Mouse (Mus musculus) lung, embryonic 16.5 days (tissue): ENCODE measurements around the gene Riox1. TPM values are rescaled to one million over a fixed set of nuclear protein-coding genes. Genes with fewer than 3 reads are reported as not detected.

ENCODE experiments used
- ATAC-seq: fragments of 200-750 bp; cut with Nextera tagmentation; 2 replicates; pipeline ENCODE4 v1.8.0; 2017; ENCODE audit warnings: low read depth, mild to moderate bottlenecking, moderate library complexity
- H3K27ac ChIP-seq: fragments of 300-500 bp; sonication (generic); 2 replicates; pipeline ENCODE4 v1.5.1; 2014; ENCODE audit warnings: mild to moderate bottlenecking, control low read depth, low read length
- H3K27me3 ChIP-seq: fragments of 300-500 bp; sonication (generic); 2 replicates; pipeline ENCODE4 v1.6.1; 2014; ENCODE audit warnings: low read depth, low read length, mixed read lengths; ENCODE audit not compliant: control insufficient read depth, insufficient read depth
- H3K36me3 ChIP-seq: fragments of 300-500 bp; sonication (generic); 2 replicates; pipeline ENCODE4 v1.6.1; 2014; ENCODE audit warnings: low read length; ENCODE audit not compliant: control insufficient read depth, insufficient read depth
- H3K4me1 ChIP-seq: fragments of 300-500 bp; sonication (generic); replicated peaks from 2 replicates; pipeline ENCODE4 v1.6.1; 2014; ENCODE audit warnings: low read length, mixed read lengths; ENCODE audit not compliant: control insufficient read depth, insufficient read depth
- H3K4me2 ChIP-seq: fragments of 300-500 bp; sonication (generic); 2 replicates; pipeline ENCODE4 v1.6.1; 2014; ENCODE audit warnings: low read depth, low read length, control low read depth
- H3K4me3 ChIP-seq: fragments of 300-500 bp; sonication (generic); 2 replicates; pipeline ENCODE4 v1.5.1; 2014; ENCODE audit warnings: mild to moderate bottlenecking, low read length, control low read depth
- H3K9ac ChIP-seq: fragments of 300-500 bp; sonication (generic); 2 replicates; pipeline ENCODE4 v1.6.1; 2014; ENCODE audit warnings: low read length, control low read depth
- H3K9me3 ChIP-seq: fragments of 300-500 bp; sonication (generic); 2 replicates; pipeline ENCODE4 v1.6.1; 2016; ENCODE audit warnings: low read length; ENCODE audit not compliant: control insufficient read depth
- WGBS: fragments of 180-500 bp; shearing (Covaris S2); extraction: QIAGEN DNeasy Blood & Tissue Kit; methylation state at CpG from one replicate; pipeline ENCODE4 v1.1.7; 2014; 5-methylcytosine and 5-hydroxymethylcytosine counted together
- polyA plus RNA-seq: library from polyadenylated mRNA; unstranded; fragments of >200 nt; fragmentation: Nextera tagmentation; extraction: Ambion mirVana; gene quantifications from 2 replicates; pipeline ENCODE4 v1.2.1, GENCODE M21; 2015

Riox1 gene
- polyA plus RNA-seq, 1 experiment from 2014 or later = 8.9 TPM

DNA sequence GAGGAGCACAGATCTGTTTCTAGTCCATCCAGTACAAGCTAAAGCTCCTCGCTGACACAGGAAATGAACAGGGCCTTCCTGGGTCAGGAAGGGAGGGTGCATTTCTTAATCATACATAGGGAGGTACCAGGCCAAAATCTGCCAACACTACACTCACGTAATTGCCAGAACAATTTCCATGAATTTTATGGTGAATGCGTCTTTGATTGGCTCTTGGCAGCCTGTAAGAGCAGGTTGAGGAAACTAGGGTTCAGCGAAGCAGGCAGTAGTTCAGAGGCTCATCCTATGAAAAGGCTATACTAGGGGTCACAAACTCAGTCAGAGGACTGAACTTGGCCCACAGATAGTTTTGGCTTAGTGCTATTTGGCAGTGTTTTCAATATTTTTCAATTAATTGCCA is 10.4 kb upstream of the Riox1 start:
- no peaks in the 10 kb centered on the region for H3K4me1 ChIP-seq
- H3K27ac ChIP-seq = no peak overlapping the region
- 59% methylated on average over 4 of the region's 4 CpGs for WGBS
- no peak overlapping the region for H3K4me3 ChIP-seq
- no peak for ATAC-seq
- H3K27me3 ChIP-seq = no peaks in the 10 kb centered on the region
- no peaks in the 10 kb centered on the region for H3K9me3 ChIP-seq
- no peak overlapping the region for H3K9ac ChIP-seq
- no peaks in the 10 kb centered on the region for H3K36me3 ChIP-seq
- no peak overlapping the region for H3K4me2 ChIP-seq

DNA sequence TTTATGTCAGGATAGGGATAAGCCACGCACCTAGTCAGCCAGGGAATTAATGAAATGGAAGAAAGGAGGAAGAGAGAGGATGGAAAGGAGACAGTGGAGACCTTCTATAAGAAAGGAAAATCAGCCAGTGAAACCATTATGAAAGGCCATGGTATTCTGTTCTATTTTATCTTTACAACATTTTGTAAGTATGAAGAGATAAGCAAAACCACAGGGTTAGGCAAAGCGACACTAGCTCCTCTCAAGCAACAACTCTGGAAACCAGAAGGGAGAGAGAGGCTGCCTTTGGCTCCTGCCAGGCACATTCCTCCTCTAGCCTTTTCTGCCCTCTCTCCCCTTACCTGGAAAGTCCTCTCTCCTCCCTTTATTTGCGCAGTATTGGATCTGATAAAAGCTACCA is 8.5 kb upstream of the Riox1 start:
- WGBS = 66% methylated on average over 3 of the region's 3 CpGs
- Histone ChIP-seq H3K36me3 (no peaks in the 10 kb centered on the region), H3K27ac (no peak overlapping the region), H3K4me1 (no peaks in the 10 kb centered on the region), H3K4me2 (no peak overlapping the region), H3K9ac (no peak overlapping the region), H3K9me3 (no peaks in the 10 kb centered on the region), H3K4me3 (no peak overlapping the region), H3K27me3 (no peaks in the 10 kb centered on the region)
- no peak for ATAC-seq

DNA sequence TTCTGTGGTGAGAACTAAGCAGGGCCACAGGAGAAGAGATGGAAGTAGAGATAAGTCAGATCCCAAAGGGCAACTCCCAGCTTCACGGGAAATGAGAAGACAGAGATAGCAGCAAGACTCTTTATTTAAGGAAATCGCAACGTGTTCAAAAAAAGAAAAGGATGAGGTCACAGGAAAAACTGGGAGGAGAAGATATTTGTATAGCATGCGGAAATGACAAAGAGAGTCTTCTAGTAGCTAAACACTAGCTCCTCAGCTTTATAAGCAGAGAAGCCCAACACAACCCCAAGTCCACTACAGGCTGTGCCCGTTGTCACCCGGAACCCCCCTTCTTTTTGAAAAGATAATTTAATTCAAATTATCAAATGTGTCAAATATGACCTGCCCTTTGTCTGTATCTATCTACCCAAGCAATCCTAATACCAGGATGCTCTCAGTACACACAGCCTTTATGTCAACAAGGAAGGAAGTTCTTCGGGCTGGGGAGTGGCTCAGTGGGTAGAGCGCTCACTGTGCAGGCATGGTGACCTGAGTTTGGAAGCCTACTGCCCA is 3.1 kb upstream of the Riox1 start:
- Histone ChIP-seq H3K27ac (peak overlapping the region; percentile 57; the same call in 1 of the 2 replicates), H3K4me3 (no peak overlapping the region), H3K9me3 (0 out of 2 replicates have a peak, but pooled peaks cover 5% of the 10 kb centered on the region), H3K36me3 (no peaks in the 10 kb centered on the region), H3K4me2 (no peak overlapping the region), H3K27me3 (no peaks in the 10 kb centered on the region), H3K9ac (no peak overlapping the region), H3K4me1 (peaks cover 11% of the 10 kb centered on the region)
- ATAC-seq = peak; percentile 24; the same call in 1 of the 2 replicates
- 64% methylated on average over 8 of the region's 8 CpGs for WGBS

DNA sequence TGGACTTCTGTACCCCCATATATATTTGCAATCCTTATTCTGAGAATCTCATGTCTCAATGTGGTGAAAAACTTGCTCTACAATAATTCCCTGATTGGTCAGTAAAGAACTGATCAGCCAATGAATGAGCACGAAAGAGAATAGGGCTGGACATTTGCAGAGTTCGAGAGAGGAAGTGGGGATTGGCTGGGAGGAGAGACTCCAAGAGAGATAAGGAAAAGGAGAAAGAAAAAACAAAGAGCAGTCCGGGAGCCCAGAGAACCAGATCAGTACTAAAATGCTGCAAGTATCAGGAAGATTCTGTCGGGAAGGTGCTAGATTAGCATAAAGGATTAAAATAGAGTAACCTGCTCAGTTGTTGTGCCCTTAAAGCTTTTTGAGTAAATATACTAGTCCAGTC is 1.4 kb upstream of the Riox1 start:
- 0 out of 2 replicates have a peak, but pooled peaks cover 5% of the 10 kb centered on the region for H3K9me3 ChIP-seq
- H3K36me3 ChIP-seq = no peaks in the 10 kb centered on the region
- no peak overlapping the region for H3K27ac ChIP-seq
- H3K4me3 ChIP-seq = no peak overlapping the region
- peaks cover 19% of the 10 kb centered on the region for H3K4me1 ChIP-seq
- H3K4me2 ChIP-seq = no peak overlapping the region
- H3K9ac ChIP-seq = no peak overlapping the region
- WGBS = 59% methylated on average over 4 of the region's 4 CpGs
- H3K27me3 ChIP-seq = no peaks in the 10 kb centered on the region
- no peak for ATAC-seq

DNA sequence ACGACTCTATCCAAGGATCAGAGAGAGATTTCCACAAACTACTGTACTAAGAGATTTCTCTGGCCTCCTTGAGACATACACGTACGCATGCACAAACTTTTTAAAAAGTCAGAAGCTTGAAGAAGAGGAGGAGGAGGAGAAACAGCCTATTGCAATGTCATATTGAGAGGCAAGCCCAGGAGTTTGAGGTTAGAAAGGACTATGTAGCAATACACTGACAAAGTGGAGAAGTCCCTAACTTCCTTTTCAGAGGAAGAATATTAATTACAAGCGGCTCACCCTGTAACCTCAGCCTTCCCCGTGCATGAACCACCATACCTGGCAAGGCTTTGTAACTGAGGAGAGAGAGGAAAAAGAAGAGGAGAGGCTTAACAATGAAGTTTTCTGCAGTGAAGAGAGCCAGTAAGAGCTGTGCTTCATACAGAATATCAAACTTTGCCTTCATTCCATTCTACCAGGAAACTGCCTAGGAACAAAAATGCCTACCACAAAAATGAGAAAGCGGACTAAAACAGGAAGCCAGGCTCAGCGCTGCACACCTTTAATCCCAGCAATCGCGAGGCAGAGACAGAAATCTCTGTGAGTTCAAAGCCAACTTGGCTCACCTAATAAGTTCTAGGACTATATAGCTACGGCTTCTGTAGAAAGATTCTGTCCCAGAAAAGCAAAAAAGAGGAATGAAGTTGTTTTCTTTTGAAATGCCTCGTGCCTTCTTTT is 474 bp upstream of the Riox1 start:
- H3K27ac ChIP-seq = peak overlapping the region; percentile 11; the same call in 1 of the 2 replicates
- H3K4me2 ChIP-seq = peak overlapping the region; percentile 98
- H3K4me1 ChIP-seq = peaks cover 19% of the 10 kb centered on the region
- 22% methylated on average over 11 of the region's 11 CpGs for WGBS
- no peaks in the 10 kb centered on the region for H3K36me3 ChIP-seq
- H3K9me3 ChIP-seq = 0 out of 2 replicates have a peak, but pooled peaks cover 5% of the 10 kb centered on the region
- H3K9ac ChIP-seq = peak overlapping the region; percentile 88
- no peak for ATAC-seq
- H3K4me3 ChIP-seq = peak overlapping the region; percentile 92
- no peaks in the 10 kb centered on the region for H3K27me3 ChIP-seq

DNA sequence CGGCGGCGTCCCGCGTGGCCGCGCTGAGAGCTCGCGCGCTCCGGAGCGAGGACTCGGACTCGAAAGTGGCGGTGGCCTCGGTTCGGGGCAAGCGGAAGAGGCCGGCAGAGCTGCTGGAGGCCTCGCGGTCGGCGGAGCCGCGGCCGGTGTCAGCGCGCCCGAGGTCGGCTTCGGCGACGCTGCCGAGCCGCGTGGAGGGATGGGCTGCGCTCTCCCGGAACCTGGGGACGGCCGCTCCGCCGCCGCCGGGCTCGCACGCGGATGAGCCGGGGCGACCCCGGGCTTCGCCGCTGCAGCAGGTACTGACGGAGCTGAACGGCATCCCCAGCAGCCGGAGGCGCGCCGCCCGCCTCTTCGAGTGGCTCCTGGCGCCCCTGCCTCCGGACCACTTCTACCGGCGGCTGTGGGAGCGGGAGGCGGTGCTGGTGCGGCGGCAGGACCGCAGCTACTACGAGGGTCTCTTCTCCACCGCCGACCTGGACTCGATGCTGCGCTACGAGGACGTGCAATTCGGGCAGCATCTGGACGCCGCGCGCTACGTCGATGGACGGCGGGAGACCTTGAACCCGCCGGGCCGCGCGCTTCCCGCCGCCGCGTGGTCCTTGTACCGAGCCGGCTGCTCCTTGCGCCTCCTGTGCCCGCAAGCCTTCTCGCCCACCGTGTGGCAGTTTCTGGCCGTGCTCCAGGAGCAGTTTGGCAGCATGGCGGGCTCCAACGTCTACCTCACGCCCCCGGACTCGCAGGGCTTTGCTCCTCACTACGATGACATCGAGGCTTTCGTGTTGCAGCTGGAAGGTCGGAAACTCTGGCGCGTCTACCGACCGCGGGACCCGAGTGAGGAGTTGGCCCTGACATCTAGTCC is 663 bp downstream of the Riox1 start:
- Histone ChIP-seq H3K27me3 (no peaks in the 10 kb centered on the region), H3K9ac (peak overlapping the region; percentile 88), H3K4me3 (peak overlapping the region; percentile 92), H3K9me3 (0 out of 2 replicates have a peak, but pooled peaks cover 5% of the 10 kb centered on the region), H3K4me1 (peaks cover 19% of the 10 kb centered on the region), H3K4me2 (peak overlapping the region; percentile 98), H3K36me3 (no peaks in the 10 kb centered on the region), H3K27ac (peak overlapping the region; percentile 79)
- ATAC-seq = peak; percentile 58
- WGBS = under 1% methylated on average over 111 of the region's 116 CpGs

DNA sequence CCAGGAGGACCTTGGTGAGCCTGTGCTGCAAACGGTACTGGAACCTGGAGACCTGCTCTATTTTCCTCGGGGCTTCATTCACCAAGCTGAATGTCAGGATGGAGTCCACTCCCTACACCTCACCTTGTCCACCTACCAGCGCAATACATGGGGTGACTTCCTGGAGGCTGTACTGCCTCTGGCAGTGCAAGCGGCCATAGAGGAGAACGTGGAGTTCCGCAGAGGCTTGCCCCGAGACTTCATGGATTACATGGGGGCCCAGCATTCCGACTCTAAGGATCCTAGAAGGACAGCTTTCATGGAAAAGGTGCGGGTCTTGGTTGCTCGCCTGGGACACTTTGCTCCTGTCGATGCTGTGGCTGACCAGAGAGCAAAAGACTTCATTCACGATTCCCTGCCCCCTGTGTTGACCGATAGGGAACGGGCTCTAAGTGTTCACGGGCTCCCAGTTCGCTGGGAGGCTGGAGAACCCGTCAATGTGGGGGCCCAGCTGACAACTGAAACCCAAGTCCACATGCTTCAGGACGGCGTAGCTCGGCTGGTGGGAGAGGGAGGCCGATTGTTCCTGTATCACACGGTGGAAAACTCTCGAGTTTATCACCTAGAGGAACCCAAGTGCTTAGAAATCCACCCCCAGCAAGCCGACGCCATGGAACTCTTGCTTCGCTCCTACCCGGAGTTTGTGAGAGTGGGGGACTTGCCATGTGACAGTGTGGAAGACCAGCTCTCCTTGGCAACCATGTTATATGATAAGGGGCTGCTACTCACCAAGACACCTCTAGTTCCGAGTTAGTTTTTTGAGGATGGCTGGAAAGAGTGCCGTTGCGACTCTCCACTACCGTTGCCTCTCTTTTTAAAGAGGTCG is 1.5 kb downstream of the Riox1 start:
- Histone ChIP-seq H3K9me3 (0 out of 2 replicates have a peak, but pooled peaks cover 5% of the 10 kb centered on the region), H3K4me1 (peaks cover 19% of the 10 kb centered on the region), H3K36me3 (no peaks in the 10 kb centered on the region), H3K27me3 (no peaks in the 10 kb centered on the region), H3K27ac (no peak overlapping the region; the same call in 1 of the 2 replicates), H3K9ac (peak overlapping the region; percentile 88), H3K4me2 (peak overlapping the region; percentile 98), H3K4me3 (peak overlapping the region; percentile 92)
- no peak for ATAC-seq
- WGBS = 42% methylated on average over 32 of the region's 32 CpGs

DNA sequence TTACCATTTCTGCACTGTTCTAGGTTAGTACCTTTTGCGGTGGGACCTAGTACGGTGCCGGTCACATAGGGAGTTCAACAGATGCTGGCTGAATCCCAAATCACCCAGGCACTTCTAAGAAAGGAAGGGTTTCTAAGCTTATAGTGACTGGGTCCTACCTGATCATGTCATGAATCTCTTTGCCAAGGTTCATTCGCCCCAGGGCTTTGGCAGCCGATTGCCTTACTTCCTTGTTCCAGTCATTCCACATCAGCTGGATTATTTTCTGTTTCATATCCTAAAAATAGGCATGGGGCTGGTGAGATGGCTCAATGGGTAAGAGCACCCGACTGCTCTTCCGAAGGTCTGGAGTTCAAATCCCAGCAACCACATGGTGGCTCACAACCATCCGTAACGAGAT is 7.9 kb downstream of the Riox1 start:
- 90% methylated on average over 9 of the region's 9 CpGs for whole genome bisulfite sequencing
- Histone ChIP-seq H3K9me3 (no peaks in the 10 kb centered on the region), H3K36me3 (no peaks in the 10 kb centered on the region), H3K4me3 (no peak overlapping the region), H3K27ac (no peak overlapping the region), H3K27me3 (no peaks in the 10 kb centered on the region), H3K4me1 (peaks cover 4% of the 10 kb centered on the region), H3K4me2 (no peak overlapping the region), H3K9ac (no peak overlapping the region)
- ATAC-seq = no peak
